Mouse (Mus musculus): Measurements from ENCODE around the gene Fgf12.

- TF ChIP-seq CTCF (IDR thresholded peaks at IDR 0.05; ENCODE audit: control insufficient read depth, insufficient read depth, insufficient read length) (no peak), USF1 (IDR thresholded peaks at IDR 0.05; ENCODE audit: low read depth) (no peak), MYOD1 (IDR thresholded peaks at IDR 0.05; ENCODE audit: control insufficient read depth, insufficient read length, low read depth) (no peak)
These were observed 361.6 kb downstream of the Fgf12 start for GRCm38 (mm10) chr16:28391283-28391682.

All from C2C12 (cell line).